Mouse (Mus musculus) T-helper 1 cell (primary cell): ENCODE results near the gene Atp2a1.

ENCODE experiments used
- in situ Hi-C: fragments of 300-600 bp; cut with MboI, MseI; formaldehyde crosslinking; loops from one replicate; pipeline ENCODE4 v1.15.1; 2025; ENCODE audit warnings: high pct_unique_total_duplicates

The Atp2a1 gene

GRCm38 (mm10) chr7:126473470-126474086, 10.7 kb upstream of the Atp2a1 start:
- in situ Hi-C loops: no loop called here

DNA sequence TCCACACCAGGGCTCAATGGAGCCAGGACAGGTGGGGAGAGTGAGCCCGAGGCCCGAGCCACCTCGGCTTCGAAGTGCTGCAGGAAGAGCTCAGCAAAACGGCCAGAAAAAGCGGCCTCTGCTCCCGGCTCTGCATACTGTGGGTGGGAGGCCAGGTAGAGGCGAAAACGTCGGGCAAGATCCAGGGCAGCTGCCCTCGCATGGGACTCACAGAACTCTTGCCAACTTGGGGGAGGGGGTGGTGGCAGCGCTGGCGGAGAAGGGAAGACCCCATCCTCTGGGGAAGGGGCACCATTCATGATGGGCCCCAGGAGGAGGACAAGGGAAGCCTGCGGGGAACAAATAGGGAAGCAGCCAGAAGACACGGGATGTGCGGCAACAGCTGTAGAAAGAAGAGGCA, 9.8 kb upstream of the Atp2a1 start:
- in situ Hi-C loops: no loop called here

DNA sequence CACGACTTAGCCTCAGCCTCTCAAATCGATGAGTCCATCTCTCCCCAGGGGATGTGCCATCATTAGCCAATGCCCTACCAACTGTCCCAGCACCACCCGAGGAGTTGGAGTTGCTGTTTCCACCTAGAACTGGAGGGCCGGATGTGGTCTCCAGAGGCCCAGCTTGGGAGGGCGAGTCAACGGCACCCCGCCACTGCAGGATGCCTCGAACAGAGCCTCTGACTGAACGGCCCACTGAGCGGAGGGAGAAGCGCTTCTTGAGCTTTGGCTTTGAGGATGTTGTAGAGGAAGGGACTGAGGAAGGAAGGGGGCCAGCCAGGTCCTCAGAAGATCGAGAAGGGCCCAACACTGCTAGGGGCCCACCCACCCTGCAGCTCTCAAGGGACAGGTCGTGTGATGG, 9.4 kb upstream of the Atp2a1 start:
- in situ Hi-C loops: no loop called here

DNA sequence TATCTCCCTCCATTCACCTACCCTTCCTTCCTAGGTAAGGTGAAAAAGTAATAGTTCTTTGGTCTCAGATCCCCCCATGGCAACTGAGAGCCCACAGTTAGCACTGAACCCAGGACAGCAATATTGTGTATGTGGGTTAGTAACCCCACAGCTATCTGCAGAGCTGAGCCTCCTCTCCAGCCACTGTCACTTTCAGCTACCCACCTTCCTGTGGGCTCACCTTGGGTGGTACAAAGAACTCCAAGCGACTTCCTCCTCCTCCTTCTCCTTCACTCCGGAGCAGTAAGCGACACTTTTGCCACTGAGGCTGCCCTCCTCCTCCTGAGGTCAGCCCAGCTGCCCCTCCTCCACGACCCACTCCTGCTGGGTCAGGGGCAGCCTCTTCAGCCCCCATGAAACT, 8.9 kb upstream of the Atp2a1 start:
- in situ Hi-C loops: no loop called here

GRCm38 (mm10) chr7:126471361-126471760, 8.5 kb upstream of the Atp2a1 start:
- in situ Hi-C loops: no loop called here

GRCm38 (mm10) chr7:126470077-126470476, 7.2 kb upstream of the Atp2a1 start:
- in situ Hi-C loops: no loop called here

DNA sequence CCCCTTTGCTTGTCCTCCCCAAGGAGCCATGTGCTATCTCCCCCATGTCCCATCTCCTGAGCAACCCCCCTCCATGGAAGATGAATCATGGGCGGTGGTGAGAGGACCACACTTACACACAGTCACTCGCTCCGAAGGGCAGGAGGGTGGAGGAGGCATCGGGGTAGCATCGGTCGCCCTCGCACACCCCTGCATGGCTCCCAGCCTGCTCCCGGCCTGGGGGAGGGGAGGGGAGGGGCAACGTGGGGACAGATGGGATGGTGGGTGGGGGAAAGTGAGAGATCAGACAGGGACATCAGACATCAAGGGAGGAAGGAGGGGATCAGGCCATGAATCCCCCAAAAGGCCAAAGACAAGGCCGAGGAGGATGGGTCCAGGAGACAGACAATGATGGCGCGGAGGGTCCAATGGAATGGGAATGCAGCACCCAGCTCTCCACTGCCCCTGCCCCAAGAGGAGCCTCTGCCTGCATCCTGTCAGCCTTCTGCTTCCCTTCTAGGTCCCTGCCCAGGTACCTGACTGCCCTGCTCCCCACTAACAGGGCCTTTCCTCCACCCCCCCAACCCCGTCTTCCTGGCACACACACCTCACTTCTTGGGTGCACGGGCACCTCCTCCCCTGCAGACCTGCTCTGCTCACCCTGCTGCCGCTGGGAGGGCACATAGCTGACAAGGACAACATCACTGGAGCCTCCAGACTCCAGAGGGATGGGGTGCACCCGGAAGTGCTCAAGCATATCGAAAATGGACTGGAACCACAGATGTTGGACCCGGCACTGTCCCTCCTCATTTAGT, 5.1 kb upstream of the Atp2a1 start:
- in situ Hi-C loops: no loop called here

GRCm38 (mm10) chr7:126467271-126467670, 4.4 kb upstream of the Atp2a1 start:
- in situ Hi-C loops: no loop called here

GRCm38 (mm10) chr7:126466707-126467106, 3.8 kb upstream of the Atp2a1 start:
- in situ Hi-C loops: no loop called here

- in situ Hi-C loops: no loop called here
These were observed 3.2 kb upstream of the Atp2a1 start for GRCm38 (mm10) chr7:126466116-126466515.

- in situ Hi-C loops: no loop called here
These were observed 2.5 kb upstream of the Atp2a1 start for GRCm38 (mm10) chr7:126465246-126466030.

- in situ Hi-C loops: no loop called here
These were observed 1.9 kb upstream of the Atp2a1 start for GRCm38 (mm10) chr7:126464836-126465235.

- in situ Hi-C loops: no loop called here
These were observed 1.2 kb upstream of the Atp2a1 start for GRCm38 (mm10) chr7:126464121-126464520.

DNA sequence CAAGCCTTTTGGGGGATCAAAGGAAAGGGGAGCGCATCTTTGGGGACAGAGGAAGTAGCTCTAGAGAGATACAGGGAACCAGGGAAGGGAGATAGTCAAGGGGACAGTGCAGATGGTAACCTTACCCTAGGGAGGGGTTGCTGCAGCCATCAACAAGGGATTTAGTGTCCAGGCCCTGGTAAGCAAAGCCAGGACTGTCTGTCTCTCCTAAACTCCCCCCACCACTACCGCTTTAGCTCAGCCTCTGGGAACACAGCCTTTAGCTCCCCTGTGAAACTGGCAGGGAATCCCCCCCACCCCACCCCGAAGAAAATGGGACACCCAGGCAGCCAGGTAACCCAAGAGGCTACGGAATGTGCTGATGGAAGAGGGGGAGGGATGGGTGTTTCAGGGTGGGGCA, 639 bp upstream of the Atp2a1 start:
- in situ Hi-C loops: no loop called here

GRCm38 (mm10) chr7:126461626-126462025, 1.3 kb downstream of the Atp2a1 start:
- in situ Hi-C loops: no loop called here

DNA sequence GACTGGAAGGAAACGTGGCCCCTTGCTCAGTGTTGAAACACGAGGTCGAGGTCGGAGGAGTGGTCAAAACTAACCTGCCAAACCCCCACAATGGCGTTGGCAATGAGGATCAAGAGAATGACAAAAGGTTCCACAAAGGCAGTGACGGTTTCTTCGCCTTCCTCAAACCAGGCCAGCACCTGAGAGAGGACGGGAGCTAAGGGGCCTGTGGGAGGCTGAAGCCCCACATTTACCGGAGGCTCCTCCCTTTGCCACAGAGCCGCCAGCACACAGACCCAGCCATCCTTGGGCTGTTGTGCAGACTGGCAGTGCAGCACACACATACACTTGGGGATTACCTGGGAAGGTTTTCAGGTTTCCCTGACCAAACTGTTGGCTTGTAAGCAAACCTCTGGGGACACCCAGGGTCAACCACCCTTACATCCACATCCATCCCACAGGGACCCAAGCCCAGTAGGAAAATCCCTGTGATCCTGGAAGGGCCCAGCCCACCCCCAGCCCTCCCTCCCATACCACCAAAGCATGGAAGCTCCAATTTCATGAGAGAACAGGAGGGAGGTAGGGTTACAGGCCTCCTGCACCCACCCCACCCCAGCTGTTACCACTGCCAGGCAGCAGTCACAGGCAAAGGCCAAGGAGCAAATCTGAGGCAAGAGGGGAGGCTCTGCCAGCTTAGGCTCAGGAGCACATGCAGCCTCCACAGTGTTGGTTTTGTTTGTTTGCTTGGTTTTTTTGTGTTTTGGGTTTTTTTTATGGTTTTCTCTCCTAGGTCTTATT, 2.1 kb downstream of the Atp2a1 start:
- in situ Hi-C loops: no loop called here

DNA sequence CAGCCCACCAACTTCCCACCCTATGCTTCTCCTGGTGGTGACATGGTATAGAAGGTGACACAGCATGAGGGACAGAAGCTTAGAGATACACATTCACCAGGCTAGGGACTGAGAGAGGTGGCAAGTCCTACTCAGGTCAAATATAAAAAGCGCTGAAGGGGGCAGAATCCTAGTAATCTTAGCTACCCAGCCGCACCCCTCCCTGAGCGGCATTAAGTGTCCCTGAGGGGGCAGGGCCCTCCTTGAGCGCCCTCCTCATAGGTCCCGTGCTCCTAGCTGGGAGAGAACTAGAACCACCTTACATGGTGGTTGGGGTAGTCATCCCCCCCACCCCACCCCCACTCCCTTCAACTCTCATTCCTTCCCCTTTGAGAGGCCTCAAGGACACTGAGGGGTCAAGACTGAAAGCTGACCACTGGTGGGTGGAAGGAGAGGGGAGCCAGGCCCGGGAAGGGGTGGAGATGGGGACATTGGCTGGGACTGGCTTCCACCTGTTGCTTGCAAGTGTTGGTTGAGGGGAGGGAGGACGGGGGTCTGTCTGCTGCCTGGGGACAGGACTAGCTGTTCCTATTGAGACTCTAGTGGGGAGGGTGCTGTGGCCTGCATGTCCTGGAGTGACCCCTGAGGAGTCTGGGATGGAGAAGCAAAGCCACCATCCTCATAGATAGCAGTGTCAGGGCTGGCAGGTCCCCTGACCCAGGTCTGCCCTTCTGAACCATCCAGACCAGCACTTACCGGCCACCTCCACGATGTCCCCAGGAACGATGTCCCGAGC, 3.9 kb downstream of the Atp2a1 start:
- in situ Hi-C loops: no loop called here

GRCm38 (mm10) chr7:126458225-126458624, 4.7 kb downstream of the Atp2a1 start:
- in situ Hi-C loops: no loop called here

DNA sequence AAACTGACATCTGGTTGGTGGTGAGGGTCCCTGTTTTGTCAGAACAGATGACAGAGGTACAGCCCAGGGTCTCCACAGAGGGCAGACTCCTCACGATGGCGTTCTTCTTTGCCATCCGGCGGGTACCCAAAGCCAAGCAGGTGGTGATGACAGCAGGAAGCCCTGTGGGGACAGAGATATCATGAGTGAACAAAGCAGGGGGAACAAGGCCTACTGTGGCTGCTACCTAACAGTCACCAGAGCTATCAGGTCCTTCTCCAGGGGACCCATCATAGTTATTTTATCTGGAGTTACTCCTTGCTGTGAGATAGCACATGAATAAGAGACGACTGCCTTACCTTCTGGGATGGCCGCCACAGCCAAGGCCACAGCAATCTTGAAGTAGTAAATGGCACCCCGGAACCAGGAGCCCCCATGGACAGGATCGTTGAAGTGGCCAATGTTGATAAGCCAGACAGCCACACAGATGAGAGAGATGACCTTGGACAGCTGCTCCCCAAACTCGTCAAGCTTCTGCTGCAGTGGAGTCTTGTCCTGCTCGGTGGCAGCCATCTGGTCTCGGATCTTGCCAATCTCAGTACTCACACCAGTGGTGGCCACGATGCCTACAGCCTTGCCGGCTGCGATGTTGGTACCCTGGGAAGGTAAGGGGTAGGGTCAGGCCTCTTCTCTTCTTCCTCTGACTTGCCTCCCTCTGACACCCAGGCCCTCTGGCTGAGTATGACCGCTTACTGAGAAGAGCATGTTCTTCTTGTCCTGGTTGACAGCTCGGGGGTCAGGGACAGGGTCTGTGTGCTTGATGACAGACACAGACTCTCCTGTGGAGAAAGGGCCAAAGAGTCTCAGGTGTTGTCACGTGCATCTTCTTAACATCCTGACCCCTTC, 6.3 kb downstream of the Atp2a1 start:
- in situ Hi-C loops: no loop called here

DNA sequence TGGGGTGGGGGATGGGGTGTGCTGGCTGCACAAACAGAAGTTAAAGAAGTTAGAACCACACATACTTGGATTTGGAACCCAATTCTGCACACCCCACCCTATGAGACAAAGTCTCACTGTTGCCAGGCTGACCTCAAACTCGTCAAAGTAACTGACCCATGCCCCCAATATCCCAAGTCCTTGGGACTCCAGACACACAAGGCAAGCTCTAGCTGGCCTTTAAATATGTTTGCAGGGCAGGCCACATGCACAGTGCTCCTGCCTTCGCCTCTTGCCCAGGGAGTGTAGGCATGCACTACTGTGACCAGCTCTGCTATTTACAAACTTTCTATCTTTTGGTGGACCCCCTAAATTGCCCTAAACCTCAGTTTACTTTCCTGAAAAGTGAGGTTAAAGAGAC, 7.7 kb downstream of the Atp2a1 start:
- in situ Hi-C loops: no loop called here
